Mouse (Mus musculus): Measurements from ENCODE around the gene Dpt. TPM values are rescaled to one million over a fixed set of nuclear protein-coding genes. Genes with fewer than 3 reads are reported as not detected.
A peak's percentile ranks its signal among the peaks of the same experiment; 100 is the strongest.
"Not testable (repeated sequence)": the region's sequence is repeated elsewhere in the genome, so short reads cannot be mapped to it uniquely, and the experiment has no call there.

Gene Dpt
- total RNA-seq (2021): 100 to 1,000 TPM; 164 to 204 TPM

DNA sequence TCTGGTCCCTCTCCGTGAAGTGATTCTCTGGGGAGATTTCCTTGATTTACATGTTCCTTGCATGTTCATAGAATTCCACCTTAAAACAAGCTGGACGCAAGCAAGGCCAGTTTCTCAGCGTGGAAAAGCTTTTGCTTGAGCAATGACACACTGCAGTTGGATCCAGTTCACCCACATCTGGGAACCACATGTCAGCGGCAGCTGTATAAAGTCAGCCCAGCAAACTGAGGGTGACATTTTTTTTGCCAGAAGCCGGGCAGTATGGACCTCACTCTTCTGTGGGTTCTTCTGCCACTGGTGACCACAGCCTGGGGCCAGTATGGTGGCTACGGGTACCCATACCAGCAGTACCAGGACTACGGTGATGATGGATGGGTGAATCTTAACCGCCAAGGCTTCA is at the start of gene Dpt:
Dpt (plus strand) TSS at position 174 of the 400 bp plus-strand sequence.
- peak; percentile 71 for DNase-seq

- DNase-seq: no peak
These were observed 42.7 kb upstream of the Dpt start for GRCm38 (mm10) chr1:164753736-164754135.

DNA sequence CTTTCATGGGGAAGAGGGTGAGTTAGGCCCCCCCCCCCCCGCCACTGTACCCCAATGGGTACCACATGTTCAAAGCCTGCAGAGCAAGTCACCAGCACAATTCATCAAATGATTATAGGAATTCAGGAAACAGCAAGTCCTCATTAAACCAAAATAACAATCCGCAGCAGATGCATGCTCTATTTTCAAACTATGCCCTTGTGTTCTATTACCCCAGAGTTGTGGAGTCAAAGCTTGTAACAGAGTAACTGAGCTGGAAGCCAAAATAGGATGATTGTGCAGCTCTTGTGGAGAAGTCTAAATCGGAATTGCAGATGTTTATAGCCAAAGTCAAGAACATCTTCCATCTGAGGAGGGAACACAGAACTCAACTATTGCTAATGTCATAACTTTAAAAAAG is 40.8 kb upstream of the Dpt start:
- no peak for DNase-seq

GRCm38 (mm10) chr1:164756951-164757350 is 39.5 kb upstream of the Dpt start:
- no peak for DNase-seq

- DNase-seq: no peak
These were observed 38.0 kb upstream of the Dpt start for GRCm38 (mm10) chr1:164758401-164758800.

GRCm38 (mm10) chr1:164762276-164762675 is 34.2 kb upstream of the Dpt start:
- DNase-seq: peak; percentile 53

DNA sequence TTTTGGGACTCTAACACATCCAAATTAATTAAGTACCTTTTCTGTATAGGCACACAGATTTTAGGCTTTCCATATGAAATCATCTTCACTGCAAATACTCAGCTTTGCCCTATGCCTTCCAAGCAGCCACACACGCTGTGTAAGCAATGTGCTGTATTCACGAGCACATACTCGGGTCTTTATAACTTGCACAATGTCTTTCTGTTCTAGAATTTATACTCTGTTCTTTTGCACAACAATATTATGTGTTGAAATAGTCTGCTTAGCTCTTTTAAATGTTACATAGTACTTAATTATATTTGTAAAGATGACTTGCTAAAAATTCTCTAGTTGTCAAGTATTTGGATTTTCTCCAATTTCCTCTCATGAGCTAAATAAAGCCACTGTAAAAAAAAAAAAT is 29.8 kb upstream of the Dpt start:
- DNase-seq: no peak

GRCm38 (mm10) chr1:164770611-164771010 is 25.8 kb upstream of the Dpt start:
- peak; percentile 89 for DNase-seq

DNA sequence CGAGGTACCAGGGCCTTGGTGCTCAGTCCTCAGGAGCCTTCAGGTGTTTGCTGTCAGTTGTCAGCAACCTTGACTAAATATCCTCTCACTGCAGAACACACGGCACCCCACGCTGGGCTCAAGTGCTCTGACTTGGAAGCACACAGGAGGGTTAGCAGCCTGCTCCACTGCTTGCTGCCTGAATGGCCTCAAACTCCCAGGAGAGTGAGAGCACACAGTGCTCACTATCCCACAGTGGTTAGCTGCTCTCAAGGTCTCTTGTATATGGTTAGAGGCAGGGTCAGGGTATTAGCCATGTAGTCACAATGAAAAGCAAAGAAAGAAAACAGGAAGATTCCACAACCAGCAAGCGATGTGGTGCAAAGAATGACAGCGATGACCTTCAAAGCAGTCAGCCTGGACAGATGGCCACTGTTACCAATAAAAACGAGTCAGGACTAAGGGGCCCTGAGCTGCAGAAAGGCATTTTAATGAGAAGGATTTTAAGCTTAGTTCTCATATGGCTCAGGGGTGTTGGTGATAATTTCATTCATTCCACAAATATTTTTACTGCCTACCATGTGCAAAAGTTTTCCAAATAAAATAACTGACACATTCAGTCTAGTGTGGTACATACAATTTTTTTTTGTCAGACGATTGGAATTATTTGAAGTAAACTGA is 15.5 kb upstream of the Dpt start:
- no peak for DNase-seq

DNA sequence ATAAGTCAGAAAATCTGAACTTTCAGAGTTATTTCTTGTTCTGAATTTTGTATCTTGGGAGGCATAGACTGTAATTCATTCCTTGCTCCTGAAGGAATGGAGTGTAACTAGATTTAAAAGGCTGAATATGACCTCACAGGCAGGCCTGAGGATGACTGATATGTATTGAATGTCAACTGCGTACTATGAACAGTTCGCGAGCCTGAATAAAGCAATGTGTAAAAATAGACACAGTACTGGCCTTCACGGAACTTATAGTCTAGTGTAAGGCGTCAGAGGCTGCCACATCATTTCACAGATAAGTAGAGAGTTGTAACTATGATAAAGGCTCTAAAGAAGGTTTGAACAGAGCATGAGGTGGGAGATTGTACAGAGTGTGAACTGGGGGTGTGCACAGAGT is 10.3 kb upstream of the Dpt start:
- no peak for DNase-seq

DNA sequence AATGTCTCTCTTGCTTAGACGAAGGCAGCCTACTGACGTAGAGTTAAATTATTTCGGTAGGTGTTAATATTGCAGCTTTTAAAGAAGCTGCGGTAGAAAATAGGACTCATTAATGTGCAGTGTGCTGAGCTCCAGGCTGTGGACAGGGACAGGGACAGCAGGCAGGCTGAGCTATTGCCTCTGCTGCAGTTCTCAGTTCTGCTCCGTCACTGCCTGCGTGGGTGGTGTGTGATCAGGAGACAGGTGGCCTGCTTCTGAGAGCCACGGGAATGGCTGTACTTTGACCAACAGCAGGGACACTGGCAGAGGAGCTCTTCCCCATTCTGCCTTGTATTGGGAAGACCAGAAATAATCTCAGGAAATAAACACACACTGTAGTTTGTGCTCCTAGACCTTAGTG is 8.7 kb upstream of the Dpt start:
- peak; percentile 24 for DNase-seq

DNA sequence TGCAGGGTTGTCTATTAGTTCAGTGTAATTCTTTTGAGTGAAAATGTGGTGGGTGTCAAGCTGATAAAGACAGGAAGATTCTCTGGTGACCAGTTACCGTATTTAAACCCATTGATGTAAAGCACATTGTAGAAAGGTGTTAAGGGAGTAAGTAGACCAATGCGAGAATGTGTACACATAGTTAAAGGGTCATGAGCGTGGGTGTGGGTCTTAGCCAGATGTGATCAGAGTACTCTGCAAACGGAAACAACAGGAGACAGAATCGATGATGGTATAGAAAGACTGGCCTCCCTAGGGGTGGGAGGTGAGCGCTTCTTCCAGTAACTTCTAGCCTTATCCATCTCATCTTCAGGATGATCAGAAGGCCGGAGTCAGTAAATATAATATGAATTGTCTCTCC is 8.2 kb upstream of the Dpt start:
- DNase-seq: no peak

DNA sequence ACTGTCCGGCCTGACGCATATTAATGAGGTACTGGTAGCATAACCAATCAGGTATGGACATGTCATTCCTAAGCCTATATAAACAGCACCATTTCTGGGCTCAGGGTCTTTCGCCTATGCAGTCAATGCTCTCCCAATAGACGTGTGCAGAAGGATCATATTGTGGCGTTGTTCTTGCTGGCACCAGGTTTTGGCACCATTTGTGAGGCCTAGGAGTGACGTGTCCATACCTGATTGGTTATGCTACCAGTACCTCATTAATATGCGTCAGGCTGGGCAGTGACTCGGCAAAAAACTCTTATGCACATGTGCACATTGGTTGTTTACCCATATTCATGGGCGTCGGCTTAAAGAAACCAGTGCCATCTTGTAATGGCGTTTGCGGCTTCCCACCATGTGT is 6.1 kb upstream of the Dpt start:
- DNase-seq: not testable (repeated sequence)

DNA sequence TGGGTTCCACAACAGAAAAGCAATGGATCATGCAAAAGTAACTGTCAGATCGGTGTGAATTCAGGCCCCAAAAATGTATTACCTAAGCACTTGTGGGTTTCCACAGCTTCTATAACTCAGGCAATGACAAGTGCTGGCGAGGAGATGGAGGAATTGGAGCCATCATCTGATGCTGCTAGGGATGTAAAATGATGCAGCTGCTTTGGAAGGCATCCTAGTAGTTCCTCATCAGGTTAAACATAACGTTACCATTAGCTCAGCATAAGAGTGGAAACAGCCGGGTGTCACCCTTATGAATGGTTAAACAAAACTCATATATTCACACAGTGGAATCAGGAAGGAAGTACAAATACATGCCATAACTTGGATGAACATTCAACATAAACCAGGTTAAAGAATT is 3.4 kb upstream of the Dpt start:
- peak; percentile 44 for DNase-seq

GRCm38 (mm10) chr1:164797746-164798285 is 1.4 kb downstream of the Dpt start:
- peak; percentile 27 for DNase-seq

GRCm38 (mm10) chr1:164798471-164798922 is 2.1 kb downstream of the Dpt start:
- DNase-seq: peak; percentile 55

DNA sequence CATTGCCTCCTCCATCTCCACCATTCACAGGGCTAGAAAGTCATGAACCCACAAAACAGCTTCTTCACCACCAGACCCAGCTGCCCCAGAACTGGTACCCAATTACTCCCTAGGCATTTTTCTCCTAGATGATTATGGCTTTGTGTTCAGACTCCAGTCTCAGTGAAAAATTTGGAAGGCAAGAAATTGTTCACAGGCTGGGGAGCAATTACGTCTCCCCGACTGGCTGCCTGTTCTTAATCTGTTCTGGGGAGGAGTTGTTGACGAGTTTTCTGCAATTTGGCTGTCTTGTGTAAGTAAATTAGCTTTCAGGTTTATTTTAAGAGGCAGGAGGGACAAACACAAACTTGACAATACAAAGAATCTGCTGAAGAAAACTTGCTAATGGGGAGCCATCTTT is 2.7 kb downstream of the Dpt start:
- no peak for DNase-seq

DNA sequence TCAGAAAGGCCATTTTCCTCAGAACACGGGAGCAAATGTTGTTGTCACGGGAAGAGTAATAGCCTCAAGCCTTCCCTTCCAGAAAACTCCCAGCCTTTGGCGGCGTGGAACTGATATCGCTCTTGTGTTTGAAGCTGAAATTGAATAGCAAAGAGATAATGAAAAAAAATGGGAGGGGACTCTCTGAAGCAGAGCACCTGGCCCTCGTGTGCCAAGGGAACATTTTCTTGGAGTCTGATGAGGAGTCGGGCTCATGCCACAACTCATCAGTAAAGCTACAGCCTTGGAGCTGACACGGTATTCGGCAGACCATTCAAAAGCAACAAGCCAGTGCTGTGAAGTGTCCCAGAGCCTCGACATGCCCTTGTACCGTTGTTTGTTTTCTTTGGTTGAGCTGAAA is 7.8 kb downstream of the Dpt start:
- DNase-seq: no peak

DNA sequence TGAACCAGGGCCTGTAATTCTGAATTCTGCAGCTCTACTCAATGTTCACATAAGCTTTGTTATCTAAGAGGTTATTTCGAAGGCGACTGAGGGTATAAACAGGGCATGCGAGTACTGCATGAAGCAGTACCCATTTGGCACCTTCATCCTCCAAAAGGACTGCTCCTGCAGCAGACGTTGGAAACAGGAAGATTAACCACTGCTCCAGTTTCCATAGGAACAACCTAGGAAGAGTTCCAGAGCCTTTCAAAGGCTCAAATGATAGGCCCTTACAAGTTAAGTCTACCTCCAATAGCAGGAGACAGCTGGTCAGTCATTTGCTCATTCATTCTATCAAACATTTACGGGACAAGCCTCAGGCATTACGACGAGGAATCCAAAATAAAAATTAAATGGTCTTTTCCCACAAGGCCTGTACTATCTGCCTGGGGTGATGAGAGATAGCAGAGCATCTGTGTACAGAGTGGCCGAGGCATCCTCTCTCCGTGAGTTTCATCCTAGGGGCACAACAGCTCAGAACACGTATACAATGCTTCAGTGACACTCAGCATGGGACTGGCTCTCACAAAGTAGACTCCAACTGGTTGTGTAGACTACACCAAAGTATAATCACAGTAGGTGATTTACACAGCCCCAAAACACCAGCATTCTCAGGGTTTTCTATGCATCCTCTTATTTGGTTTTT is 8.4 kb downstream of the Dpt start:
- no peak for DNase-seq

DNA sequence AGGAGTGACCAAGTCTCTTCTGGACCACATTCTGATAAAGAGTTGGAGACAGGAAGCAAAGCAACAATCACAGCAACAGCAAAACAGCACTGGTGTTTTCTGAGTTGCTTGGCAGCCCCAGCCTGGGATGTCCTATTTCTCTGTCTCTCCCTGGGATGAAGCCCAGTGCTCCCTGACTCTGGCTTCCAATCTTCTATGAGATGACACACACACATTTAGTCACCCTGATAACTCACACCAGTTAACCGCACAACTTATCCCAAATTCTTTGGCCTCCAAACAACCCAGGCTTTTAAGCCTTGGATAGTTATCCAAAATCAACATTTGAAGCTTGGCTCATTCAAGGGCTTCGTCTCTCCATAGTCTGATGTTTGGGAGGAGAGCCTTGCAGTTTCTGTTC is 12.9 kb downstream of the Dpt start:
- DNase-seq: peak; percentile 43

GRCm38 (mm10) chr1:164811296-164811695 is 14.9 kb downstream of the Dpt start:
- DNase-seq: no peak

- peak; percentile 19 for DNase-seq
These were observed 17.8 kb downstream of the Dpt start for GRCm38 (mm10) chr1:164814243-164814642.

GRCm38 (mm10) chr1:164815330-164815729 is 18.9 kb downstream of the Dpt start:
- DNase-seq: no peak

DNA sequence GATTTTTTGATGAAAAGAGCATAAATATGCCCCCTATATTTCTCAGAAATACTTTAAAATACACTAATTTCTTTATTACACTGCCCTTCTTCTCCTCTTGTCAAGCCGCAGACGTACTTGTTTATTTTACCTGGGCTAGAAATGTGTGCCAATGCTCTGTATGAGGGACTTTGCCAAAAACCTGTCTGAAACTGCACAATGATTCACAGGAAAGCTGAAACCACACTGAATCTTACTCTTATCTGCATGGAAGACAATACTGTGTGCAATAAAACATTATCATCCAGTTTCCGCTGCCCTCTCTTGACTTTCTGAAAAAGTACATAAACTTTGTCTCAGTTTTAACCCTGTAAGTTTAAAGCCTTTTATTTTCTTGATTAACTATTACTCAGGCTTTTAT is 20.9 kb downstream of the Dpt start:
- DNase-seq: no peak
